Mouse (Mus musculus): Measurements from ENCODE around the gene Lipt2.

Gene Lipt2

GRCm38 (mm10) chr7:100159105-100159841, at the start of gene Lipt2:
TSS of gene Lipt2 (plus strand) at chr7:100159277.
- peak; percentile 92 to 96 for DNase-seq

- DNase-seq: no peak
Measured at GRCm38 (mm10) chr7:100111506-100111905, 47.6 kb upstream of the Lipt2 start.

GRCm38 (mm10) chr7:100113821-100114220, 45.3 kb upstream of the Lipt2 start:
- DNase-seq: no peak

- DNase-seq: no peak
Measured at GRCm38 (mm10) chr7:100114279-100114678, 44.8 kb upstream of the Lipt2 start.

GRCm38 (mm10) chr7:100120791-100121261, 38.3 kb upstream of the Lipt2 start:
- peak; percentile 74 to 75 for DNase-seq

- peak; percentile 99 for DNase-seq
Measured at GRCm38 (mm10) chr7:100121376-100121789, 37.7 kb upstream of the Lipt2 start, which contains the start of gene Pold3. TSS of gene Pold3 (minus strand) at chr7:100121565.

- DNase-seq: peak; percentile 64 to 65
Measured at GRCm38 (mm10) chr7:100123486-100123885, 35.6 kb upstream of the Lipt2 start.

- peak; percentile 43 to 61 for DNase-seq
Measured at GRCm38 (mm10) chr7:100124211-100124610, 34.9 kb upstream of the Lipt2 start.

- DNase-seq: no peak
Measured at GRCm38 (mm10) chr7:100125166-100125565, 33.9 kb upstream of the Lipt2 start.

GRCm38 (mm10) chr7:100126514-100126913, 32.6 kb upstream of the Lipt2 start:
- DNase-seq: no peak

GRCm38 (mm10) chr7:100128262-100129041, 30.6 kb upstream of the Lipt2 start:
- no peak for DNase-seq

GRCm38 (mm10) chr7:100130592-100130991, 28.5 kb upstream of the Lipt2 start:
- no peak for DNase-seq

GRCm38 (mm10) chr7:100132379-100132778, 26.7 kb upstream of the Lipt2 start:
- no peak for DNase-seq

- no peak for DNase-seq
Measured at GRCm38 (mm10) chr7:100137038-100137437, 22.0 kb upstream of the Lipt2 start.

GRCm38 (mm10) chr7:100138075-100138474, 21.0 kb upstream of the Lipt2 start:
- DNase-seq: no peak

- no peak for DNase-seq
Measured at GRCm38 (mm10) chr7:100140591-100140990, 18.5 kb upstream of the Lipt2 start.

GRCm38 (mm10) chr7:100148586-100148985, 10.5 kb upstream of the Lipt2 start:
- peak; percentile 19 to 25 for DNase-seq

GRCm38 (mm10) chr7:100150086-100150485, 9.0 kb upstream of the Lipt2 start:
- no peak for DNase-seq

GRCm38 (mm10) chr7:100150626-100151025, 8.5 kb upstream of the Lipt2 start:
- DNase-seq: no peak

- no peak for DNase-seq
Measured at GRCm38 (mm10) chr7:100157669-100158068, 1.4 kb upstream of the Lipt2 start.

GRCm38 (mm10) chr7:100160006-100160405, 929 bp downstream of the Lipt2 start:
- no peak for DNase-seq

- no peak for DNase-seq
Measured at GRCm38 (mm10) chr7:100163506-100163905, 4.4 kb downstream of the Lipt2 start.

- DNase-seq: no peak
Measured at GRCm38 (mm10) chr7:100168654-100169053, 9.6 kb downstream of the Lipt2 start.

GRCm38 (mm10) chr7:100170756-100171155, 11.7 kb downstream of the Lipt2 start:
- no peak for DNase-seq

Data from cerebellum, postnatal 10 days (tissue).